Mouse (Mus musculus) megakaryocyte, embryonic 14.5 days (primary cell): Measurements from ENCODE around the gene A930004D18Rik.

Experiments used
- FLI1 ChIP-seq: IDR thresholded peaks from 2 replicates; pipeline ENCODE4 v1.6.1; 2012; ENCODE audit warnings: low read length, inconsistent platforms, mixed read lengths
- GATA1 ChIP-seq: IDR thresholded peaks from 3 replicates; pipeline ENCODE4 v1.6.1; 2012; ENCODE audit warnings: mixed read lengths, low read length, inconsistent platforms, borderline replicate concordance

DNA sequence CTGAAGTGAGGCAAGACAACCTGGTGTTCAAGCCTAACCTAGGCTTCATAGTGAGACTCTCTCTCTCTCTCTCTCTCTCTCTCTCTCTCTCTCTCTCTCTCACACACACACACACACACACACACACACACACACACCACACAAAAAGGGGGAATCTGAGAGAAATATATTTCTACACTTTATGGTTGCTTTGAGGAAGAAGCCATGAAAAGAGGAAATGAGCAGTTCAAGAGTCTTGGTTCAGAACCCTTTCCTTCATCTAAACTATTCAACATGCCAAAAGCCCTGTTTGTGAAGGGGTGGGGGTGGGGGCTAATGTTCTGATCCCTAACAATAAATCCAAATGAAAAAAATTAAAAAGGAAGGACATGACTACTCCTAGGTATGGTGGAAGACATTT lies 48.0 kb downstream of the A930004D18Rik start:
- no peak for TF ChIP-seq GATA1
- no peak for TF ChIP-seq FLI1
